Comparison of ENCODE assay signal across 33 mouse cellular contexts in genomic region chr9:98527226-98527625, GRCm38 (mm10). TPM values are rescaled to one million over a fixed set of nuclear protein-coding genes. Genes with fewer than 3 reads are reported as not detected.
DNase-seq lines count a peak whose midpoint lies in the region; ATAC-seq lines count a peak whose summit lies in the region.
"Had no signal": no experiment of that assay in that cellular context is flagged by ENCODE, and none has a peak within 500 bp of the region (broad histone marks: within the 10 kb centered on the region; RNA-seq: fewer than 3 reads in every experiment).

No protein-coding gene starts in this region.

- DNase-seq in heart, postnatal 25 days (ENCODE audit: low spot score): no peak
- peak; percentile 12 to 13 for DNase-seq in kidney, adult 8-10 months
- DNase-seq in Muller cell, postnatal 12 days (ENCODE audit: inconsistent ontology term): peak; percentile 84
- DNase-seq in kidney, postnatal 10 days: peak; percentile 37
- DNase-seq: adrenal gland, postnatal 10 days; cerebellum, adult 11 months; cerebellum, postnatal 25 days; gastrocnemius, postnatal 25 days; heart, adult 11 months; layer of hippocampus, adult 9-11 months; liver, embryonic 13.5 days; lung, adult 18-20 months; lung, postnatal 4 days; midbrain, embryonic 14.5 days; right cerebral cortex, adult 18-20 months; spleen, adult 18-20 months; thymus, postnatal 14 days had no signal

- H3K4me2 ChIP-seq in heart, embryonic 13.5 days: no peak overlapping the region
- H3K4me2 ChIP-seq in kidney, embryonic 14.5 days (replicated peaks; ENCODE audit: low read depth, low read length): no peak overlapping the region
- H3K4me2 ChIP-seq: heart, embryonic 11.5 days; intestine, embryonic 15.5 days; limb, embryonic 15.5 days; liver, embryonic 13.5 days; neural tube, embryonic 15.5 days had no signal

- WGBS in heart, embryonic 13.5 days: 66% methylated on average over 7 of the region's 7 CpGs
- 53% methylated on average over 7 of the region's 7 CpGs for WGBS in kidney, embryonic 14.5 days

- no peaks in the 10 kb centered on the region for H3K9me3 ChIP-seq in heart, embryonic 13.5 days
- no peaks in the 10 kb centered on the region for H3K9me3 ChIP-seq in kidney, embryonic 14.5 days (ENCODE audit: control insufficient read depth, low read length)
- H3K9me3 ChIP-seq: hindbrain, embryonic 10.5 days; intestine, embryonic 15.5 days; limb, embryonic 10.5 days; limb, embryonic 15.5 days; liver, embryonic 13.5 days; neural tube, embryonic 15.5 days had no signal

- H3K27me3 ChIP-seq in heart, embryonic 13.5 days (replicated peaks): no peaks in the 10 kb centered on the region
- H3K27me3 ChIP-seq in kidney, embryonic 14.5 days (ENCODE audit: control insufficient read depth, insufficient read depth, low read length): no peaks in the 10 kb centered on the region
- H3K27me3 ChIP-seq: intestine, embryonic 15.5 days; limb, embryonic 15.5 days; liver, embryonic 13.5 days; neural tube, embryonic 15.5 days had no signal

- no peaks in the 10 kb centered on the region for H3K36me3 ChIP-seq in heart, embryonic 13.5 days
- H3K36me3 ChIP-seq in kidney, embryonic 14.5 days (ENCODE audit: control insufficient read depth, insufficient read depth, low read length): no peaks in the 10 kb centered on the region
- H3K36me3 ChIP-seq: hindbrain, embryonic 10.5 days; intestine, embryonic 15.5 days; limb, embryonic 10.5 days; limb, embryonic 15.5 days; liver, embryonic 13.5 days; neural tube, embryonic 15.5 days had no signal

- intact Hi-C loops in heart, postnatal 25 days (cut with DNase I): no loop called here

- no peak overlapping the region for H3K9ac ChIP-seq in heart, embryonic 13.5 days
- no peak overlapping the region for H3K9ac ChIP-seq in kidney, embryonic 14.5 days (ENCODE audit: low read depth, low read length)
- H3K9ac ChIP-seq: intestine, embryonic 15.5 days; limb, embryonic 15.5 days; liver, embryonic 13.5 days; neural tube, embryonic 15.5 days had no signal

- H3K4me3 ChIP-seq in heart, embryonic 13.5 days: no peak overlapping the region
- H3K4me3 ChIP-seq in kidney, embryonic 14.5 days (ENCODE audit: low read length): no peak overlapping the region
- H3K4me3 ChIP-seq: hindbrain, embryonic 10.5 days; intestine, embryonic 15.5 days; limb, embryonic 10.5 days; limb, embryonic 15.5 days; liver, embryonic 13.5 days; neural tube, embryonic 15.5 days had no signal

- H3K27ac ChIP-seq in heart, embryonic 13.5 days (replicated peaks): 0 out of 2 replicates have a peak overlapping the region, but pooled peaks have one; percentile 24
- H3K27ac ChIP-seq in kidney, embryonic 14.5 days (ENCODE audit: low read depth, low read length): no peak overlapping the region
- H3K27ac ChIP-seq: hindbrain, embryonic 10.5 days; intestine, embryonic 15.5 days; limb, embryonic 10.5 days; limb, embryonic 15.5 days; liver, embryonic 13.5 days; neural tube, embryonic 15.5 days had no signal

- no peaks in the 10 kb centered on the region for H3K4me1 ChIP-seq in heart, embryonic 13.5 days
- H3K4me1 ChIP-seq in kidney, embryonic 14.5 days (ENCODE audit: control insufficient read depth, insufficient read depth, low read length): no peaks in the 10 kb centered on the region
- H3K4me1 ChIP-seq: intestine, embryonic 15.5 days; liver, embryonic 13.5 days had no signal

- ATAC-seq in heart, embryonic 13.5 days (ENCODE audit: extremely low read depth, insufficient number of reproducible peaks, low FRiP score, low TSS enrichment): no peak
- no peak for ATAC-seq in kidney, embryonic 14.5 days (ENCODE audit: low FRiP score, low TSS enrichment)
- ATAC-seq in megakaryocyte, adult 5-6 weeks (ENCODE audit: poor library complexity, severe bottlenecking): no peak
- ATAC-seq: forebrain, embryonic 14.5 days; hindbrain, embryonic 16.5 days; intestine, embryonic 15.5 days; lung, postnatal 0 days had no signal

RNA-seq across cellular contexts. Expression of gene Copb2, which starts 36.3 kb away (rescaled TPM):
- polyA plus RNA-seq in heart, embryonic 13.5 days (2015; fragmentation: Nextera tagmentation; extraction: Ambion mirVana): 120 and 121 TPM in 2 replicates
- 100 to 1,000 TPM in 1 of 2 experiments, 10 to 100 TPM in 1; 95.3 to 100 TPM for total RNA-seq in heart, postnatal 25 days (2021)
- 95.6 and 183 TPM in 2 replicates for polyA plus RNA-seq in kidney, embryonic 14.5 days (2014; fragmentation: Nextera tagmentation; extraction: Ambion mirVana)
- 130 and 144 TPM in 2 replicates for total RNA-seq in megakaryocyte, adult 5-6 weeks (2015)
- total RNA-seq in megakaryocyte, adult 5-6 weeks (2017): 141 and 153 TPM in 2 replicates

RNA-seq across cellular contexts. Expression of gene Rbp2, which starts 41.3 kb away (rescaled TPM):
- polyA plus RNA-seq in heart, embryonic 13.5 days (2015; fragmentation: Nextera tagmentation; extraction: Ambion mirVana): 0.39 TPM in 1 of 2 replicates, not detected in the other
- total RNA-seq in heart, postnatal 25 days (2021): under 1 TPM in 1 of 2 experiments, not detected in 1; 0.39 TPM
- polyA plus RNA-seq in kidney, embryonic 14.5 days (2014; fragmentation: Nextera tagmentation; extraction: Ambion mirVana): 0.51 and 0.68 TPM in 2 replicates
- not detected in 2 replicates for total RNA-seq in megakaryocyte, adult 5-6 weeks (2015)
- not detected in 2 replicates for total RNA-seq in megakaryocyte, adult 5-6 weeks (2017)
- total RNA-seq: gastrocnemius, adult 18-20 months; gastrocnemius, postnatal 25 days; left cerebral cortex, postnatal 10 days; megakaryocyte-erythroid progenitor cell, adult 5-6 weeks had no signal
- polyA plus RNA-seq: frontal cortex, adult 2 months; midbrain, embryonic 14.5 days had no signal
